Mouse (Mus musculus): ENCODE data around the gene Cars. TPM values are rescaled to one million over a fixed set of nuclear protein-coding genes. Genes with fewer than 3 reads are reported as not detected.

The Cars gene
- polyA plus RNA-seq, 1 experiment, result 15.3 TPM

- Histone ChIP-seq H3K27ac (replicated peaks; ENCODE audit: low read depth, low read length) (no peak overlapping the region), H3K4me3 (ENCODE audit: insufficient read depth, low read depth, low read length) (no peak overlapping the region), H3K4me1 (ENCODE audit: control insufficient read depth, insufficient read depth, insufficient read length, low read length) (no peaks in the 10 kb centered on the region)
These were observed 89.1 kb downstream of the Cars start for GRCm38 (mm10) chr7:143510593-143511334.

GRCm38 (mm10) chr7:143509566-143509965 is 90.3 kb downstream of the Cars start:
- Histone ChIP-seq H3K27ac (replicated peaks; ENCODE audit: low read depth, low read length) (no peak overlapping the region), H3K4me1 (ENCODE audit: control insufficient read depth, insufficient read depth, insufficient read length, low read length) (no peaks in the 10 kb centered on the region), H3K4me3 (ENCODE audit: insufficient read depth, low read depth, low read length) (no peak overlapping the region)

Other genes with a start within 250 kb of the Cars start
- gene Cdkn1c, start 139.0 kb downstream of the Cars start, polyA plus RNA-seq (2012; ENCODE audit: insufficient read depth, insufficient read length, missing spikeins), result 12.2 and 15.0 TPM in 2 replicates
- gene Slc22a18, start 126.4 kb downstream of the Cars start, polyA plus RNA-seq (2012; ENCODE audit: insufficient read depth, insufficient read length, missing spikeins), result not detected in 2 replicates
- gene Phlda2, start 96.9 kb downstream of the Cars start, polyA plus RNA-seq (2012; ENCODE audit: insufficient read depth, insufficient read length, missing spikeins), result not detected in 2 replicates
- 119 and 172 TPM in 2 replicates for gene Nap1l4, start 51.0 kb downstream of the Cars start, polyA plus RNA-seq (2012; ENCODE audit: insufficient read depth, insufficient read length, missing spikeins)
- not detected in 2 replicates for gene Tnfrsf26, start 28.6 kb upstream of the Cars start, polyA plus RNA-seq (2012; ENCODE audit: insufficient read depth, insufficient read length, missing spikeins)
- gene Tnfrsf22, start 49.6 kb upstream of the Cars start, polyA plus RNA-seq (2012; ENCODE audit: insufficient read depth, insufficient read length, missing spikeins), result 2.8 and 5.9 TPM in 2 replicates
- gene Tnfrsf23, start 85.8 kb upstream of the Cars start, polyA plus RNA-seq (2012; ENCODE audit: insufficient read depth, insufficient read length, missing spikeins), result 3.4 and 8.6 TPM in 2 replicates
- gene Osbpl5, start 156.9 kb upstream of the Cars start, polyA plus RNA-seq (2012; ENCODE audit: insufficient read depth, insufficient read length, missing spikeins), result 7.8 and 12.1 TPM in 2 replicates
- not detected in 2 replicates for gene Mrgprg, start 166.9 kb upstream of the Cars start, polyA plus RNA-seq (2012; ENCODE audit: insufficient read depth, insufficient read length, missing spikeins)
- gene Mrgpre, start 184.4 kb upstream of the Cars start, polyA plus RNA-seq (2012; ENCODE audit: insufficient read depth, insufficient read length, missing spikeins), result 0.28 and 0.50 TPM in 2 replicates
- gene Nadsyn1, start 222.8 kb upstream of the Cars start, polyA plus RNA-seq (2012; ENCODE audit: insufficient read depth, insufficient read length, missing spikeins), result 5.4 and 8.2 TPM in 2 replicates
- gene Dhcr7, start 223.1 kb upstream of the Cars start, polyA plus RNA-seq (2012; ENCODE audit: insufficient read depth, insufficient read length, missing spikeins), result 23.0 and 25.9 TPM in 2 replicates

Measured in brown adipose tissue, adult 24 weeks (tissue).